Mouse (Mus musculus): Measurements from ENCODE around the gene Jmjd1c. TPM values are rescaled to one million over a fixed set of nuclear protein-coding genes. Genes with fewer than 3 reads are reported as not detected.

Gene Jmjd1c
- polyA plus RNA-seq, 1 experiment from 2014 or later: 58.6 TPM

- no peaks in the 10 kb centered on the region for H3K27me3 ChIP-seq
- ATAC-seq (ENCODE audit: low FRiP score): no peak
- H3K4me1 ChIP-seq: peaks cover 24% of the 10 kb centered on the region
- no peak overlapping the region for H3K27ac ChIP-seq
- H3K9ac ChIP-seq: no peak overlapping the region
- WGBS: 81% methylated on average over 7 of the region's 7 CpGs
- no peak overlapping the region for H3K4me2 ChIP-seq
- no peaks in the 10 kb centered on the region for H3K36me3 ChIP-seq (replicated peaks)
- no peaks in the 10 kb centered on the region for H3K9me3 ChIP-seq
- H3K4me3 ChIP-seq (replicated peaks): no peak overlapping the region
Measured at GRCm38 (mm10) chr10:67058297-67058696, 37.6 kb upstream of the Jmjd1c start.

- H3K27ac ChIP-seq: no peak overlapping the region
- no peak for ATAC-seq (ENCODE audit: low FRiP score)
Measured at GRCm38 (mm10) chr10:67058702-67059101, 37.2 kb upstream of the Jmjd1c start.

GRCm38 (mm10) chr10:67061367-67061801, 34.5 kb upstream of the Jmjd1c start:
- no peak overlapping the region; the same call in 1 of the 2 replicates for H3K4me2 ChIP-seq
- no peak overlapping the region for H3K9ac ChIP-seq
- no peaks in the 10 kb centered on the region for H3K27me3 ChIP-seq
- no peaks in the 10 kb centered on the region for H3K36me3 ChIP-seq (replicated peaks)
- H3K9me3 ChIP-seq: no peaks in the 10 kb centered on the region
- H3K4me3 ChIP-seq (replicated peaks): no peak overlapping the region
- peak overlapping the region; percentile 66; the same call in 1 of the 2 replicates for H3K27ac ChIP-seq
- 0 out of 2 replicates have a peak, but pooled peaks have one; percentile 47 for ATAC-seq (ENCODE audit: low FRiP score)
- 28% methylated on average over 10 of the region's 10 CpGs for WGBS
- peaks cover 24% of the 10 kb centered on the region for H3K4me1 ChIP-seq

More at GRCm38 (mm10) chr10:67058702-67059101, 37.2 kb upstream of the Jmjd1c start:
- Histone ChIP-seq H3K36me3 (replicated peaks) (no peaks in the 10 kb centered on the region), H3K4me1 (peaks cover 20% of the 10 kb centered on the region), H3K9ac (no peak overlapping the region), H3K27me3 (no peaks in the 10 kb centered on the region), H3K4me2 (no peak overlapping the region), H3K9me3 (no peaks in the 10 kb centered on the region), H3K4me3 (replicated peaks) (no peak overlapping the region)
- WGBS: 83% methylated on average over 6 of the region's 6 CpGs

- Histone ChIP-seq H3K9me3 (no peaks in the 10 kb centered on the region), H3K9ac (no peak overlapping the region), H3K27me3 (no peaks in the 10 kb centered on the region), H3K4me1 (peaks cover 23% of the 10 kb centered on the region), H3K4me2 (no peak overlapping the region), H3K36me3 (replicated peaks) (no peaks in the 10 kb centered on the region), H3K27ac (peak overlapping the region; percentile 66; the same call in 1 of the 2 replicates), H3K4me3 (replicated peaks) (no peak overlapping the region)
- no peak for ATAC-seq (ENCODE audit: low FRiP score)
- WGBS: 64% methylated on average over 4 of the region's 4 CpGs
Measured at GRCm38 (mm10) chr10:67061823-67062222, 34.1 kb upstream of the Jmjd1c start.

- Histone ChIP-seq H3K4me3 (replicated peaks) (no peak overlapping the region), H3K27ac (no peak overlapping the region), H3K9me3 (no peaks in the 10 kb centered on the region), H3K36me3 (replicated peaks) (no peaks in the 10 kb centered on the region), H3K9ac (no peak overlapping the region), H3K4me2 (no peak overlapping the region), H3K4me1 (peaks cover 23% of the 10 kb centered on the region), H3K27me3 (no peaks in the 10 kb centered on the region)
- WGBS: 93% methylated on average over 7 of the region's 7 CpGs
- no peak for ATAC-seq (ENCODE audit: low FRiP score)
Measured at GRCm38 (mm10) chr10:67065277-67065887, 30.5 kb upstream of the Jmjd1c start.

- whole genome bisulfite sequencing: 49% methylated on average over 5 of the region's 5 CpGs
- Histone ChIP-seq H3K27me3 (no peaks in the 10 kb centered on the region), H3K4me2 (no peak overlapping the region), H3K4me3 (replicated peaks) (no peak overlapping the region), H3K9me3 (no peaks in the 10 kb centered on the region), H3K27ac (no peak overlapping the region), H3K9ac (no peak overlapping the region), H3K4me1 (peaks cover 23% of the 10 kb centered on the region), H3K36me3 (replicated peaks) (no peaks in the 10 kb centered on the region)
- no peak for ATAC-seq (ENCODE audit: low FRiP score)
Measured at GRCm38 (mm10) chr10:67065927-67066326, 30.0 kb upstream of the Jmjd1c start.

- ATAC-seq (ENCODE audit: low FRiP score): no peak
- Histone ChIP-seq H3K9ac (no peak overlapping the region), H3K4me3 (replicated peaks) (no peak overlapping the region), H3K4me2 (no peak overlapping the region), H3K36me3 (replicated peaks) (no peaks in the 10 kb centered on the region), H3K27ac (no peak overlapping the region), H3K27me3 (no peaks in the 10 kb centered on the region), H3K9me3 (no peaks in the 10 kb centered on the region), H3K4me1 (peaks cover 19% of the 10 kb centered on the region)
- WGBS: 69% methylated on average over 3 of the region's 3 CpGs
Measured at GRCm38 (mm10) chr10:67066421-67066820, 29.5 kb upstream of the Jmjd1c start.

GRCm38 (mm10) chr10:67069013-67069412, 26.9 kb upstream of the Jmjd1c start:
- H3K4me1 ChIP-seq: peaks cover 12% of the 10 kb centered on the region
- H3K4me2 ChIP-seq: no peak overlapping the region
- H3K27me3 ChIP-seq: no peaks in the 10 kb centered on the region
- H3K4me3 ChIP-seq (replicated peaks): no peak overlapping the region
- no peaks in the 10 kb centered on the region for H3K36me3 ChIP-seq (replicated peaks)
- H3K9ac ChIP-seq: no peak overlapping the region
- H3K27ac ChIP-seq: no peak overlapping the region
- 93% methylated on average over 10 of the region's 10 CpGs for WGBS
- no peak for ATAC-seq (ENCODE audit: low FRiP score)
- H3K9me3 ChIP-seq: 0 out of 2 replicates have a peak, but pooled peaks cover 3% of the 10 kb centered on the region

- WGBS: 84% methylated on average over 4 of the region's 4 CpGs
- Histone ChIP-seq H3K9ac (no peak overlapping the region), H3K4me2 (no peak overlapping the region), H3K4me1 (peaks cover 3% of the 10 kb centered on the region), H3K9me3 (0 out of 2 replicates have a peak, but pooled peaks cover 3% of the 10 kb centered on the region), H3K4me3 (replicated peaks) (no peak overlapping the region), H3K27me3 (no peaks in the 10 kb centered on the region), H3K36me3 (replicated peaks) (no peaks in the 10 kb centered on the region), H3K27ac (no peak overlapping the region)
- ATAC-seq (ENCODE audit: low FRiP score): no peak
Measured at GRCm38 (mm10) chr10:67071389-67071788, 24.5 kb upstream of the Jmjd1c start.

- 92% methylated on average over 5 of the region's 5 CpGs for WGBS
- Histone ChIP-seq H3K4me3 (replicated peaks) (no peak overlapping the region), H3K4me1 (peaks cover 6% of the 10 kb centered on the region), H3K9ac (no peak overlapping the region), H3K9me3 (0 out of 2 replicates have a peak, but pooled peaks cover 3% of the 10 kb centered on the region), H3K36me3 (replicated peaks) (no peaks in the 10 kb centered on the region), H3K27me3 (no peaks in the 10 kb centered on the region), H3K4me2 (no peak overlapping the region), H3K27ac (no peak overlapping the region)
- ATAC-seq (ENCODE audit: low FRiP score): no peak
Measured at GRCm38 (mm10) chr10:67071884-67072283, 24.0 kb upstream of the Jmjd1c start.

GRCm38 (mm10) chr10:67072600-67072999, 23.3 kb upstream of the Jmjd1c start:
- Histone ChIP-seq H3K9ac (no peak overlapping the region), H3K4me3 (replicated peaks) (no peak overlapping the region), H3K4me1 (peaks cover 6% of the 10 kb centered on the region), H3K4me2 (no peak overlapping the region), H3K27me3 (no peaks in the 10 kb centered on the region), H3K9me3 (0 out of 2 replicates have a peak, but pooled peaks cover 3% of the 10 kb centered on the region), H3K27ac (no peak overlapping the region), H3K36me3 (replicated peaks) (no peaks in the 10 kb centered on the region)
- no peak for ATAC-seq (ENCODE audit: low FRiP score)
- 93% methylated on average over 4 of the region's 4 CpGs for WGBS

- H3K27me3 ChIP-seq: no peaks in the 10 kb centered on the region
- 0 out of 2 replicates have a peak, but pooled peaks cover 3% of the 10 kb centered on the region for H3K9me3 ChIP-seq
- no peak overlapping the region for H3K9ac ChIP-seq
- no peak overlapping the region for H3K4me3 ChIP-seq (replicated peaks)
- H3K27ac ChIP-seq: no peak overlapping the region
- H3K4me1 ChIP-seq: peaks cover 6% of the 10 kb centered on the region
- H3K4me2 ChIP-seq: no peak overlapping the region
- ATAC-seq (ENCODE audit: low FRiP score): no peak
- no peaks in the 10 kb centered on the region for H3K36me3 ChIP-seq (replicated peaks)
- 99% methylated on average over 8 of the region's 8 CpGs for WGBS
Measured at GRCm38 (mm10) chr10:67073577-67073976, 22.3 kb upstream of the Jmjd1c start.
